Mouse (Mus musculus) CH12.LX (cell line): ENCODE measurements at regions not wholly inside any gene's neighbourhood (a gene's known extent, or its start where the extent isn't known, plus 50 kb on each side); places are given as distances from the start of the nearest gene placed in this dataset.

ENCODE experiments used
- CHD1 ChIP-seq: IDR thresholded peaks from 2 replicates; pipeline ENCODE4 v1.6.1; 2012; ENCODE audit warnings: low read depth, low read length, improper control_type of control experiment, inconsistent platforms
- CTCF ChIP-seq, 2 experiments: IDR thresholded peaks in 1 of 2; conservative IDR thresholded peaks in 1 of 2; 2 replicates each; pipeline ENCODE4 v1.5.1; 2011 to 2012; ENCODE audit warnings: low read depth in 2 of 2, low read length in 2 of 2, improper control_type of control experiment in 1 of 2, inconsistent platforms in 1 of 2, mild to moderate bottlenecking in 1 of 2, moderate library complexity in 1 of 2
- HCFC1 ChIP-seq: IDR thresholded peaks from 2 replicates; pipeline ENCODE4 v1.6.1; 2012; ENCODE audit warnings: low read depth, mild to moderate bottlenecking, inconsistent platforms, low read length, improper control_type of control experiment
- JUN ChIP-seq: IDR thresholded peaks from 2 replicates; pipeline ENCODE4 v1.6.1; 2011; ENCODE audit warnings: low read depth, mild to moderate bottlenecking, low read length, improper control_type of control experiment, moderate library complexity; ENCODE audit not compliant: insufficient read depth
- MAFK ChIP-seq: IDR thresholded peaks from 2 replicates; pipeline ENCODE4 v1.6.1; 2011; ENCODE audit warnings: low read length, improper control_type of control experiment; ENCODE audit not compliant: insufficient replicate concordance
- MEF2A ChIP-seq: IDR thresholded peaks from 2 replicates; pipeline ENCODE4 v1.6.1; 2014; ENCODE audit warnings: low read depth, mild to moderate bottlenecking, inconsistent platforms, low read length, improper control_type of control experiment, borderline replicate concordance
- PAX5 ChIP-seq: IDR thresholded peaks from 2 replicates; pipeline ENCODE4 v1.6.1; 2012; ENCODE audit warnings: low read length, inconsistent platforms, mixed read lengths
- POLR2A ChIP-seq: IDR thresholded peaks from 2 replicates; pipeline ENCODE4 v1.6.1; 2011; ENCODE audit warnings: low read depth, mild to moderate bottlenecking, improper control_type of control experiment, low read length
- RAD21 ChIP-seq: IDR thresholded peaks from 2 replicates; pipeline ENCODE4 v1.6.1; 2011; ENCODE audit warnings: low read depth, mild to moderate bottlenecking, low read length, improper control_type of control experiment, moderate library complexity

- TF ChIP-seq POLR2A (no peak), CHD1 (no peak), HCFC1 (no peak), MAFK (no peak), MEF2A (no peak), RAD21 (no peak), CTCF (conservative IDR thresholded peaks at IDR 0.05 in 1 of 2, IDR thresholded peaks at IDR 0.05 in 1 of 2; ENCODE audit: low read depth in 2 of 2, low read length in 2 of 2) (no peak), PAX5 (no peak), JUN (no peak)
These were observed 107.3 kb downstream of the Efnb1 start for GRCm38 (mm10) chrX:99243251-99243650.
